Mouse (Mus musculus): ENCODE results near the gene Tmc3. TPM values are rescaled to one million over a fixed set of nuclear protein-coding genes. Genes with fewer than 3 reads are reported as not detected.

Tmc3 gene
- polyA plus RNA-seq, 1 experiment from 2014 or later: 0.24 TPM

GRCm38 (mm10) chr7:83632682-83633120 is 48.0 kb downstream of the Tmc3 start:
- H3K27ac ChIP-seq (ENCODE audit: low read length): peak overlapping the region; percentile 84; the same call in 1 of the 2 replicates
- 38% methylated on average over 6 of the region's 6 CpGs for WGBS
- DNase-seq (ENCODE audit: low spot score) (no peak), ATAC-seq (no peak)
- H3K36me3 ChIP-seq (ENCODE audit: insufficient read depth, low read length): 0 out of 2 replicates have a peak, but pooled peaks cover 4% of the 10 kb centered on the region
- peak overlapping the region; percentile 79 for H3K4me2 ChIP-seq (replicated peaks; ENCODE audit: low read depth, low read length)
- TF ChIP-seq CTCF (IDR thresholded peaks at IDR 0.05): no peak
- no peak for TF ChIP-seq EP300 (IDR thresholded peaks at IDR 0.05)
- no peaks in the 10 kb centered on the region for H3K27me3 ChIP-seq (replicated peaks; ENCODE audit: insufficient read depth, low read length)
- peak overlapping the region; percentile 63 for H3K4me3 ChIP-seq (ENCODE audit: low read depth, low read length)
- H3K9me3 ChIP-seq (ENCODE audit: low read length): no peaks in the 10 kb centered on the region
- H3K4me1 ChIP-seq (ENCODE audit: insufficient read depth, low read depth, low read length): peaks cover 9% of the 10 kb centered on the region; the same call in 1 of the 2 replicates
- 0 out of 2 replicates have a peak overlapping the region, but pooled peaks have one; percentile 26 for H3K9ac ChIP-seq (replicated peaks; ENCODE audit: low read depth)

GRCm38 (mm10) chr7:83633856-83634255 is 49.1 kb downstream of the Tmc3 start:
- Histone ChIP-seq H3K27me3 (replicated peaks; ENCODE audit: insufficient read depth, low read length) (no peaks in the 10 kb centered on the region), H3K4me1 (ENCODE audit: insufficient read depth, low read depth, low read length) (peaks cover 9% of the 10 kb centered on the region; the same call in 1 of the 2 replicates), H3K27ac (ENCODE audit: low read length) (no peak overlapping the region), H3K4me2 (replicated peaks; ENCODE audit: low read depth, low read length) (no peak overlapping the region), H3K9me3 (ENCODE audit: low read length) (no peaks in the 10 kb centered on the region), H3K36me3 (ENCODE audit: insufficient read depth, low read length) (0 out of 2 replicates have a peak, but pooled peaks cover 4% of the 10 kb centered on the region), H3K9ac (replicated peaks; ENCODE audit: low read depth) (no peak overlapping the region), H3K4me3 (ENCODE audit: low read depth, low read length) (no peak overlapping the region)
- no peak for ATAC-seq
- no peak for DNase-seq (ENCODE audit: low spot score)
- TF ChIP-seq EP300 (IDR thresholded peaks at IDR 0.05) (no peak), CTCF (IDR thresholded peaks at IDR 0.05) (no peak)
- WGBS: 85% methylated on average over 6 of the region's 6 CpGs

DNA sequence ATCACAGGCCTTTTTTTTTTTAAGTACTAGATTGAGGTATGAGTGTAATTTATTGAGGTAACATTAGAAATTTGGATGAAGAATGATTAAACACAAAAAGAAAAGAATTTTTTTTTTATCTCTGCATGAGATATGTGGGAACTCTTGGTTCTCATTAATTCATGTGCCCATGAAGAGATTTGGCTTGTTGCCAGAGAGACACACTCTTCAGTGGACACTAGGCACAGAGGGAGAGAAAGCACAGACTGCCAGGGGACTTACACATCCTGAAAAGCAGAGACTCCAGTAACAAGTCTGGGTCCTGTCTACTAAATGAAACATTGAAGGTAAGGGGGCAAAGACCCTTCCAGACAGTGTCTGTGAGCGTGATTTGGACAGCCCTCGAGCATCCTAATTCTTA is 51.0 kb downstream of the Tmc3 start:
- peaks cover 9% of the 10 kb centered on the region for H3K4me1 ChIP-seq (ENCODE audit: insufficient read depth, low read depth, low read length)
- no peaks in the 10 kb centered on the region for H3K9me3 ChIP-seq (ENCODE audit: low read length)
- no peak overlapping the region for H3K4me2 ChIP-seq (replicated peaks; ENCODE audit: low read depth, low read length)
- no peak overlapping the region for H3K9ac ChIP-seq (replicated peaks; ENCODE audit: low read depth)
- 0 out of 2 replicates have a peak, but pooled peaks cover 4% of the 10 kb centered on the region for H3K36me3 ChIP-seq (ENCODE audit: insufficient read depth, low read length)
- no peaks in the 10 kb centered on the region for H3K27me3 ChIP-seq (replicated peaks; ENCODE audit: insufficient read depth, low read length)
- WGBS: 98% methylated on average over 2 of the region's 2 CpGs
- no peak overlapping the region for H3K27ac ChIP-seq (ENCODE audit: low read length)
- H3K4me3 ChIP-seq (ENCODE audit: low read depth, low read length): no peak overlapping the region
- TF ChIP-seq CTCF (IDR thresholded peaks at IDR 0.05) (no peak), EP300 (IDR thresholded peaks at IDR 0.05) (no peak)
- DNase-seq (ENCODE audit: low spot score): no peak
- no peak for ATAC-seq

GRCm38 (mm10) chr7:83636425-83636824 is 51.7 kb downstream of the Tmc3 start:
- Histone ChIP-seq H3K9ac (replicated peaks; ENCODE audit: low read depth) (no peak overlapping the region), H3K4me2 (replicated peaks; ENCODE audit: low read depth, low read length) (no peak overlapping the region), H3K27me3 (replicated peaks; ENCODE audit: insufficient read depth, low read length) (no peaks in the 10 kb centered on the region), H3K4me1 (ENCODE audit: insufficient read depth, low read depth, low read length) (peaks cover 9% of the 10 kb centered on the region), H3K4me3 (ENCODE audit: low read depth, low read length) (no peak overlapping the region), H3K9me3 (ENCODE audit: low read length) (no peaks in the 10 kb centered on the region), H3K27ac (ENCODE audit: low read length) (no peak overlapping the region), H3K36me3 (ENCODE audit: insufficient read depth, low read length) (0 out of 2 replicates have a peak, but pooled peaks cover 4% of the 10 kb centered on the region)
- ATAC-seq (no peak), DNase-seq (ENCODE audit: low spot score) (no peak)
- TF ChIP-seq CTCF (IDR thresholded peaks at IDR 0.05) (no peak), EP300 (IDR thresholded peaks at IDR 0.05) (no peak)
- WGBS: 89% methylated on average over 8 of the region's 8 CpGs

DNA sequence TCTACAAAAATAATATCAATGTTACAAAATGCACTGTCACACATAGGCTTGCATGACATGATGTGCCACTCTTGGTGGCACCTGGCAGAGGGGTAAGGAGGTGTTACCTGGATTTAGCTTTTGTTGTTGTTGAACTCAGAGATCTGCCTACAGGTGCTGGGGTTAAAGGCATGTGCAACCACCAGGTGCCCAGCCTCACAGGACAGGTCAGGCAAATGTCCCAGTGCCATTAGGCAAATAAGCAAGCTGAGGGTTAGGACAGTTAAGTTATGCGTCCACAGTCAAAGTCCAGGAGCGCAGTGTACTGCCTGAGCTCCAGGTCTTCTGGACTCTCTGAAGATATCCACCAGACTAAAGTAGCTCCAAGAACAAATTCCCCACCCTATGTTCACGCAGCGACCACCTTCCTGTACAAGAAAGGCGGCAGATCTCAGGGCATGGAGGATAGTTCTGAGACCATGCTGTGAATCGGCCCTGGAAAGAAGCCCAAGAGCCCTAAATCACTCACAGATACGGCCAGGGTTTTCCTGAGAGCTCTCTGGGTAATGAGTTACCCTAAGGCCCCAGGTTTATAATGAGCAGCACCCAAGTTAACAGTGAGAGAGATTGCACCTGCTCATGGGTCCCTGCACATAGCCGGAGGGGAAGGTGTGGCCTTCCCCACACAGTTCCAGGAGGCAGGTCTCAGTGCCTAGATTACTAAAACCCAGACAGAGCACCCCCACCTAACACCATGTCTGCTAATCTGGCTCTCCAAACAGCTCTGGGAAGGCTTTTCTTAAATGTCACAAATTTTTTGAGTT is 53.3 kb downstream of the Tmc3 start:
- 0 out of 2 replicates have a peak, but pooled peaks cover 4% of the 10 kb centered on the region for H3K36me3 ChIP-seq (ENCODE audit: insufficient read depth, low read length)
- WGBS: 94% methylated on average over 8 of the region's 8 CpGs
- ATAC-seq: no peak
- no peak overlapping the region for H3K4me2 ChIP-seq (replicated peaks; ENCODE audit: low read depth, low read length)
- no peak for DNase-seq (ENCODE audit: low spot score)
- no peaks in the 10 kb centered on the region for H3K9me3 ChIP-seq (ENCODE audit: low read length)
- no peak overlapping the region for H3K4me3 ChIP-seq (ENCODE audit: low read depth, low read length)
- no peak overlapping the region for H3K27ac ChIP-seq (ENCODE audit: low read length)
- H3K9ac ChIP-seq (replicated peaks; ENCODE audit: low read depth): no peak overlapping the region
- H3K27me3 ChIP-seq (replicated peaks; ENCODE audit: insufficient read depth, low read length): no peaks in the 10 kb centered on the region
- peaks cover 3% of the 10 kb centered on the region for H3K4me1 ChIP-seq (ENCODE audit: insufficient read depth, low read depth, low read length)
- TF ChIP-seq CTCF (IDR thresholded peaks at IDR 0.05): no peak
- no peak for TF ChIP-seq EP300 (IDR thresholded peaks at IDR 0.05)

DNA sequence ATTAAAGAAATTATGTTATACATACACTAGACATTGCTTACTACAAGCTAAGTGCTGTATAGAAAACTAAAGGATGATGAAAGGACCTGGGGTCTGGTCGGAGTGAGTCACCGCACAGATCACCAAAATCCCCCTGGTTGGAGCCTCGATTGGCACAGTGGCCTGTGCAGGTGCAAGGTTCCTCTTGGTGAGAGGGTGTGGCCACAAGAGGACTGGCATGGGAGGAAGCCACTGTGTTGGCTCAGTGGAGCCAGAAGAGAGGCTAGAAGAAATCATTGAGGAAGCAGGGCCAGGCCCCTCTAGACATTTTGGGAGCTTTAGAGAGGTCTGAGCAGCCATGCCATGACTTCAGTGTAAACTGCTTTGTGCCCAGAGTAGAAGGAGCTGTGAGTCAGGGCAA is 54.4 kb downstream of the Tmc3 start:
- Histone ChIP-seq H3K27me3 (replicated peaks; ENCODE audit: insufficient read depth, low read length) (no peaks in the 10 kb centered on the region), H3K9ac (replicated peaks; ENCODE audit: low read depth) (no peak overlapping the region), H3K4me2 (replicated peaks; ENCODE audit: low read depth, low read length) (no peak overlapping the region), H3K4me1 (ENCODE audit: insufficient read depth, low read depth, low read length) (no peaks in the 10 kb centered on the region; the same call in 1 of the 2 replicates), H3K36me3 (ENCODE audit: insufficient read depth, low read length) (peaks cover 9% of the 10 kb centered on the region; the same call in 1 of the 2 replicates), H3K27ac (ENCODE audit: low read length) (no peak overlapping the region), H3K4me3 (ENCODE audit: low read depth, low read length) (no peak overlapping the region), H3K9me3 (ENCODE audit: low read length) (no peaks in the 10 kb centered on the region)
- DNase-seq (ENCODE audit: low spot score): no peak
- no peak for ATAC-seq
- TF ChIP-seq EP300 (IDR thresholded peaks at IDR 0.05): no peak
- no peak for TF ChIP-seq CTCF (IDR thresholded peaks at IDR 0.05)
- 68% methylated on average over 3 of the region's 3 CpGs for WGBS
